Mouse (Mus musculus): ENCODE results near the gene Frmd4a. TPM values are rescaled to one million over a fixed set of nuclear protein-coding genes. Genes with fewer than 3 reads are reported as not detected.

Gene Frmd4a
- total RNA-seq (2022): 10 to 100 TPM; 16.0 to 23.6 (median 21.8) TPM

- no peak for DNase-seq (ENCODE audit: low spot score)
Measured at GRCm38 (mm10) chr2:4017528-4018288, at the start of gene Frmd4a. TSS of gene Frmd4a (plus strand) at chr2:4017717.

- no peak for DNase-seq (ENCODE audit: low spot score)
Measured at GRCm38 (mm10) chr2:3988876-3989275, 28.6 kb upstream of the Frmd4a start.

- DNase-seq (ENCODE audit: low spot score): no peak
Measured at GRCm38 (mm10) chr2:3990431-3990830, 27.1 kb upstream of the Frmd4a start.

- DNase-seq (ENCODE audit: low spot score): no peak
Measured at GRCm38 (mm10) chr2:4018431-4018876, 937 bp downstream of the Frmd4a start.

- DNase-seq (ENCODE audit: low spot score): no peak
Measured at GRCm38 (mm10) chr2:4018909-4019308, 1.4 kb downstream of the Frmd4a start.

GRCm38 (mm10) chr2:4024927-4025326 lies 7.4 kb downstream of the Frmd4a start:
- DNase-seq (ENCODE audit: low spot score): no peak

- no peak for DNase-seq (ENCODE audit: low spot score)
Measured at GRCm38 (mm10) chr2:4029031-4029747, 11.7 kb downstream of the Frmd4a start.

- no peak for DNase-seq (ENCODE audit: low spot score)
Measured at GRCm38 (mm10) chr2:4036153-4036589, 18.7 kb downstream of the Frmd4a start.

- no peak for DNase-seq (ENCODE audit: low spot score)
Measured at GRCm38 (mm10) chr2:4036651-4037117, 19.2 kb downstream of the Frmd4a start.

GRCm38 (mm10) chr2:4042009-4042408 lies 24.5 kb downstream of the Frmd4a start:
- DNase-seq (ENCODE audit: low spot score): no peak

- no peak for DNase-seq (ENCODE audit: low spot score)
Measured at GRCm38 (mm10) chr2:4055481-4055880, 38.0 kb downstream of the Frmd4a start.

- DNase-seq (ENCODE audit: low spot score): no peak
Measured at GRCm38 (mm10) chr2:4060675-4061074, 43.2 kb downstream of the Frmd4a start.

- no peak for DNase-seq (ENCODE audit: low spot score)
Measured at GRCm38 (mm10) chr2:4071831-4072230, 54.3 kb downstream of the Frmd4a start.

GRCm38 (mm10) chr2:4083877-4084276 lies 66.4 kb downstream of the Frmd4a start:
- DNase-seq (ENCODE audit: low spot score): no peak

GRCm38 (mm10) chr2:4097601-4098000 lies 80.1 kb downstream of the Frmd4a start:
- DNase-seq (ENCODE audit: low spot score): no peak

- no peak for DNase-seq (ENCODE audit: low spot score)
Measured at GRCm38 (mm10) chr2:4098948-4099776, 81.6 kb downstream of the Frmd4a start.

GRCm38 (mm10) chr2:4099777-4100104 lies 82.2 kb downstream of the Frmd4a start:
- DNase-seq (ENCODE audit: low spot score): no peak

- DNase-seq (ENCODE audit: low spot score): peak; percentile 42
Measured at GRCm38 (mm10) chr2:4101370-4101769, 83.9 kb downstream of the Frmd4a start.

GRCm38 (mm10) chr2:4113303-4113920 lies 95.9 kb downstream of the Frmd4a start:
- no peak for DNase-seq (ENCODE audit: low spot score)

GRCm38 (mm10) chr2:4119678-4120458 lies 102.4 kb downstream of the Frmd4a start:
- no peak for DNase-seq (ENCODE audit: low spot score)

- DNase-seq (ENCODE audit: low spot score): no peak
Measured at GRCm38 (mm10) chr2:4131216-4131615, 113.7 kb downstream of the Frmd4a start.
